Mouse (Mus musculus) left cerebral cortex, postnatal 10 days (tissue): ENCODE measurements at regions not wholly inside any gene's neighbourhood (a gene's known extent, or its start where the extent isn't known, plus 50 kb on each side); places are given as distances from the start of the nearest gene placed in this dataset.

Experiments
- DNase-seq, 2 experiments: peaks; one replicate each; pipeline ENCODE4 v3.0.0; 2021 to 2022; ENCODE audit warnings: low spot score in 2 of 2, mixed read lengths in 1 of 2; ENCODE audit errors: extremely low spot score in 1 of 2
- intact Hi-C: fragments of 180-260 bp; cut with DNase I; formaldehyde crosslinking; loops from one replicate; pipeline ENCODE4 v1.15.1; 2025

DNA sequence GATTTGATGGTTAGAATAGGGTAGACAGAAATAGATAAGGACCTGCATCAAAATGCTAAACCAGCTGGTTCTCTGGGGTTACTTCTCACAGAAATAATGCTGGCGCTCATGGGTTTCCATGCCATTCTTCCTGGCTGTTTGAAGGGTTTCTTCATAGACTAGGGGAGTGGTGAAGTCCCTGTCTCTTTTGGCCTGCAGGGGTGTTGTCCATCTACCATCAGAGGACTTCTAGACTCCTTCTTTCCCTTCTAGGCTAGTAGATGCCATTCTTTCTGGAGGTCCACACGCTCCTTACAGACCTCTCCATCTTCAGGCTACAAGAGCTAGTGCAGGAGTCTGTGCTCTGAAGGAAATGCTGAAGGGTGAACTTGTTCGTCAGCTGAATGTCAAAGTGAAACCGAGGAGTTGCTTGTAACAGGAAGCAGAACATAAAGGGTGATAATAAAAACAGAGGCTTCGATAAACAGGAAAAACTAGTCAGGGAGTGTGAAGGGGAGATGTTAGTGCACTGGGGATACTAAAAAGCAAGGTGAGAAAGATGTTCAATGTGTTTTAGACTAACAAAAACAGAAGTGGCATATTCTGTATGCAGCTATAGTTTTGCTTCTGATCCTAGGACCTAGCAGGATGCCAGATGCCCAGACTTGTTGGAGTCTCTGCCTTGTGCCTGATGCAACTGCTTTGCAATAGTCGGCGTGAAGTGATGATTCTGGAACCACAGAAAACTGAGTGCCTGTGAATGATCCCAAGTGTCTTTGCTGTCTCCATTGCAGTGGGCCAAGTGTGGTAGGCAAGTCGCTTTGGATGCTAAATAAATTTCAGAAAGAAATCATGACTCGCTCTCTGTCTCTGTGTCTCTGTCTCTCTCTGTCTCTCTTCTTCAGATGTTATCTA lies 335.1 kb downstream of the Rnd3 start:
- no peak for DNase-seq
- intact Hi-C loops, result no loop called here

DNA sequence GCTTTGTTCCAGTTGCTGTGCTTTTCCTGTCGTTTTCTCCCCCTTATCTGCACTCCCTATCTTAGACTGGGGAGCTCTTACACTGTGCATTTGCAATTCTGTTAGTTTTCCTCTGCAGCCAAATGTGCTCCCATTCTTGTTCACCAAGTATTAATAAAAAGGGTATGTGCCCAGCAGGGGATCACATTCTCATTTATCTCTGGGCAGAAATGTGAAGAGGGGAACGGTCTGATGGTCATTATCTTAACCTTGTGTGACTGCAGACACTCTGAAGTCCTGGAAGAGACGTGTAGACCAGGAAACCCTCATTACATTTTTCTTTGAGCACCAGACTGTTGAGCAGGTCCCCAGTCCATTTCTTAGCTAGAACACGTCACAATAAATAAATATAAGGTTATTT lies 336.6 kb downstream of the Rnd3 start:
- intact Hi-C loops, result no loop called here
- no peak for DNase-seq

GRCm38 (mm10) chr2:50810336-50811066 lies 338.4 kb downstream of the Rnd3 start:
- no peak for DNase-seq
- intact Hi-C loops, result no loop called here

DNA sequence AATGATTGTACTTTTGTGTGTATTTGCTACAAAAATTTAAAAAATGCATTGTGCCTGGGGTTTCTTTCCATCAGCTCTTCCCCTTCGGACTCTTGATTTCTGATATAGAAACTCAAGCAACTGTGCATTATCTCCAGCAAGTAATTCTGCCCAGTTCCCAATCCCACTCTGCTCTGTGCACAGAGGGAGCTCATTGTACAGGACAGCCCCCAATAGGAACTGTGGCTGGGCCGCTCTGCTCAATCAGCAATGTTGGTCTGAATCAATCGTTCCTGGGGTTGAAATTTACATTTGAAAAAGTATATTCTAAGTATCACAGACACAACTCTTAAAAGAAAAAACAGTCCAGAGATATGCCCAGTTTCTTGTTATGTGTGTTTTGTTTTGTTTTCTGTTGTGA lies 339.1 kb downstream of the Rnd3 start:
- intact Hi-C loops, result no loop called here
- no peak for DNase-seq

GRCm38 (mm10) chr2:50807162-50807960 lies 341.6 kb downstream of the Rnd3 start:
- no peak for DNase-seq
- intact Hi-C loops, result no loop called here

- intact Hi-C loops, result no loop called here
- DNase-seq, result no peak
Observed at GRCm38 (mm10) chr2:50805645-50806044, 343.3 kb downstream of the Rnd3 start.

DNA sequence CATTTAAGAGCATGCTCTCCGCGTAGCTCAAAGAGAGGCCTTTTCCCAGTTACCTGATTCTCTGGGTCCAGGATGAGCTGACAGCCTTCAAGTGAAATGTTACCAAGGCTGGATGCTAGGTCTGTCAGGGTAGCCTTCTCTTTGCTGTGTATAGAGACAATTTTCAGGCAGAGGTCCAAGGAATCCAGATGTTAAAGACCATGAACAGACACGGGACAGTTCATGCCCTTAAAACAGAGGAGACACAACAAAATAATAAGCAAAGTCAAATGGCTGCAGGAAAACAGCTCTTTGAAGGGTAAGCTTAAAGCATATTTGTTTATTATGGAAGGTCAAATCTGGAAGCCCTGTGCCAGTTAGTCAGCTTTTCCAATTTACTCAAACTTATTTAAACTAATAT lies 352.8 kb downstream of the Rnd3 start:
- DNase-seq, result no peak
- intact Hi-C loops, result no loop called here

GRCm38 (mm10) chr2:50793616-50794015 lies 355.3 kb downstream of the Rnd3 start:
- intact Hi-C loops, result no loop called here
- no peak for DNase-seq

DNA sequence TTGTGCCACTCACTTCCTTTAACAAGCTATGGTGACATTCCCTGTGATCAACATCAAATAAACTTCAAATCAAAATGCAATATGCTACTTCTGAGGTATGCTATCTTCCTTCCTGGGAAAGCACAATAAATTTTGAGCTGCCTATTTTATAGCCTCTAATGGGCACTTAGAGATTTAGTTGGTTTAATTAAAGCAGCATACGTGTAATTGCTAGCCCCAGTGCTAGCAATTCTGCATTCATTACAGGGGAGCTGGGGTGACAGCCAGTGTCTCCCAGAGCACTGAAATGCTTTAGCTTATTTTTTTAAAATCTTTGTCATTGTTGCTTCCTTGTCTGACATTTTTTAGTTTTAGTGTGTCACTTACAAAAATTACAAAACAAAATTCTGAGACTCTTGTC lies 355.8 kb downstream of the Rnd3 start:
- intact Hi-C loops, result no loop called here
- no peak for DNase-seq

- no peak for DNase-seq
- intact Hi-C loops, result no loop called here
Observed at GRCm38 (mm10) chr2:50789051-50789651, 359.8 kb downstream of the Rnd3 start.

DNA sequence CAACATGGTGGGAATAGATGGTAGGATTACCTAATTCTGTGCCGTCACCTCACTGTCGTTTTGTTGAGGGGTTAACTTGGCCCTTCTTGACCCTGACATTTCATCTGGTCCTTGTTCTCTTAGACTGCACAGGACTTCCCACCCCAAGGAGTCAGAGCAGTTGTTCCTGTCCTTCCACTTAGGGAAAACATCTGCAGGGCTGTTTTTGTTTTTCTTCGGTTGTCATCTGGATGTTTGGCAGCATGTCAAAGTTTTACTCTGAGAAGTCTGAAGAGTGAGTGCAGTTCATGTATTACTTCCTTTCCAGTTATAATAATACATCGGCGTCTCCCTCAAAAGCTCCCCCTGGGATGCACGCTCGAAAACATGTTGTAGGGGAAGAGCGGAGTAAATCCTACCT lies 376.8 kb downstream of the Rnd3 start:
- DNase-seq, result peak in 1 of 2 experiments; percentile 22
- intact Hi-C loops, result no loop called here

GRCm38 (mm10) chr2:50759016-50759415 lies 389.9 kb downstream of the Rnd3 start:
- DNase-seq, result no peak
- intact Hi-C loops, result no loop called here

DNA sequence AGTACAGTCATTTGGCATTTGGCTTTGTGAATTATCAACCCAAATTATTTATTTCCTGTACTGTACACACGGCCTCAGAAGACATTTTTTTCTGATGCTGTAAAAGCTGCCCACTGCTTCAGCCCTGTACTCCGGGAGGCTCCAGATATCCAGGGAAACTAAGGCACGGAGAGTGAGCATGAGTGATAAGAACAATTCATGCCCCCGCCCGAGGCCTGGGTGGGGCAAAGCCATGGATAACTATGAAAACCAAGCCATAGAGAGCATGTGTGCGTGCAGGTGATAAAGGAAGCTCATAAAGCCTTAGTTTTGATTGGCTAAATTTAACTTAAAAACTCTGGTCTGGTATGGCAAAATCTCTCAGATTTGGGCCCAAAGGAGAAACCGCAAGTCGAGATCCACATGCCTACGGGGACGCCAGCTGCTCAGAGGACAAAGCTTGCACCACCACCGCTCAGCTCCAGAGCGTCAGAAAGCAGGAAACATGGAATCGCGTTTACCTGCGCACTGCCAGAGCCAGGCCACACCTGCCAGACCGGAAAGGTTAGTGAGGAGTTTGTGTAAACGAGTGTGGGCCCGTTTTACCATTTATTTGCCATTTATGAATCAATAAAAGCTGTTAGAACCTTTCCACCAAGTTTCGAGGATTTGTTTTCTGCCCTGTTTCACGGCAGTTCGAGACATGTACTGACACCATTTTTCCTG lies 390.9 kb downstream of the Rnd3 start:
- intact Hi-C loops, result no loop called here
- DNase-seq, result no peak

GRCm38 (mm10) chr2:50755616-50756450 lies 393.1 kb downstream of the Rnd3 start:
- intact Hi-C loops, result no loop called here

DNA sequence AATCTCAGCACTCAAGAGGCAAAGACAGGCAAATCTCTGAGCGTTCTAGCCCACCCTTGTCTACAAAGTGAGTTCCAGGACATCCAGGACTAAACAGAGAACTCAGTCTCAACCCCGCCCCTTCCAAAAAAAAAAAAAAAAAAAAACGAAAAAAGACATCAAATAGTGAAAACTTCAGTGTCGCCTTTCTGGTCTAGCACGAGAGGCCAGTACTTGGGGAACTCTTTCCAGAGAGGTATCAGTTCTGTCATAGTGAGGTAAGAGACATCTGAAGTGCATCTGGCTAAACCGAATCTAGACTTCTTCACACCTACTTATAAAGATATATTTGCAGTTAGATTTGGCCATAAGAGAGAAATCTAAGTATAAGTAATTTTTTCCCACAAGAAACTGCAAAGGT lies 393.8 kb downstream of the Rnd3 start:
- no peak for DNase-seq
- intact Hi-C loops, result no loop called here

More at GRCm38 (mm10) chr2:50755616-50756450, 393.1 kb downstream of the Rnd3 start:
- DNase-seq, result no peak

DNA sequence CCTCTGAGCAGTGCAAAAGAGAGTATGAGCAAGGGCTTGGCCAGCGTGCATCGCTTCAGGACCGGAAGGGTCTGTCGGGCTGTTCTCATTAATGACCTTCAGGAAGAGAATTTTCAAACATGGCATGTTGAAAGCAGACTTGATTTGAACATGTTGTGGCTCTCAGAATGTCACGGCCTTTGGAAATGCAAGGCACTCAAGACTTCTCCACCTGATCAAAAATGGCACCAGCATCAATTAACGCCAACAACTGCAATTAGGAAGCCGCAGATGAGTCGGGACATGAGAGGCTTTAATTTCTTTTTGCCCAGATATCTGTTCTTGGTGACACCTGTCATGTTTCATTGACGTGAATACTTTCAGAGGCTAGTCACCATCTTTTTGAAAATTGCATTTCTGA lies 396.5 kb downstream of the Rnd3 start:
- no peak for DNase-seq
- intact Hi-C loops, result no loop called here

- intact Hi-C loops, result no loop called here
- no peak for DNase-seq
Observed at GRCm38 (mm10) chr2:50750799-50751198, 398.1 kb downstream of the Rnd3 start.
